Mouse (Mus musculus): ENCODE results near the gene Gm44. TPM values are rescaled to one million over a fixed set of nuclear protein-coding genes. Genes with fewer than 3 reads are reported as not detected.
"Not testable (repeated sequence)": the region's sequence is repeated elsewhere in the genome, so short reads cannot be mapped to it uniquely, and the experiment has no call there.

Gene Gm44
- polyA plus RNA-seq (2012; ENCODE audit: insufficient read depth, insufficient read length, missing spikeins), result not detected in 2 replicates

DNA sequence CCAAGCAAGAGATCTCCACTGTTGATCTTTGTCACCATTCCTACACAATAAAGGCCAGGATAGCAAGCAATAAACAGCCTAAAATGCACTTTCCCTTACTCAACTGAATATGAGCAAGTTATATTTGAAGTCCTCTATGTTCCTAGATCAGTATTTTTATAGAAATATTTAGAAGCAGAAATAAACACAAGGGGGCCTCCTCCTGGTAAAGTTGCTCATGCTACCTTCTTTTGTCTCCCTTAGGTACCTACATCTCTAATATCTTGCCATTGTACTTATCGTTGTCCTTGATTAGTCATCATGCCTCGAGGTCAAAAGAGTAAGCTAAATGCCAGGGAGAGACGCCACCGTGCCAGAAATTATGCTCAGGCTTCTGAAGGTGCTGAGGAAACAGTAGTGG, at the start of gene Gm44:
Gm44 (plus strand) TSS at position 301 of the 400 bp plus-strand sequence.
- Histone ChIP-seq H3K4me3 (ENCODE audit: insufficient read depth, low read length) (no peak within 1 kb of the TSS), H3K27ac (ENCODE audit: insufficient read depth, low read depth, low read length) (no peak within 1 kb of the TSS), H3K4me1 (ENCODE audit: control insufficient read depth, insufficient read depth, low read length) (no peaks in the 10 kb centered on the region)
- TF ChIP-seq POLR2A (IDR thresholded peaks at IDR 0.05; ENCODE audit: borderline replicate concordance, low read depth, low read length), result no peak
- no peak for TF ChIP-seq CTCF (IDR thresholded peaks at IDR 0.05; ENCODE audit: low read depth, low read length)

DNA sequence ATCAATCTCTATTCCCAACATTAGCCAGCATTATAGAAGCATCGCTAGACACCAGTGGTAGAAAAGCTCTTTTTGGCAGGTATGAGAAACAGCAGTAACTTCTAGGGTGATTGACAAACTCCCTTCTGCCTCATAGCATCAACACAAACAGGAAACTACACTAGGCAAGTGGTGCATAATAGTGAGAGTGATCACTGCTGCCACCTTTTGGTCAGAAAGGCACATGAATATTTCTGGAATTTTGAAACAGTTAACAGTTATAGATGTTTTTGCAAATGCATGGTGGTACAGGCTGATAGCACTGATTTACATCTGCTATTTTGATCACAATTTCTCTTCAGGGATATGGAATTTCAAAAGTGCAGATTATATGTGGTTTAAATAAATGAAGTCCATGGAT, 36.0 kb downstream of the Gm44 start:
- H3K27ac ChIP-seq (ENCODE audit: insufficient read depth, low read depth, low read length), result no peak overlapping the region
- no peaks in the 10 kb centered on the region for H3K4me1 ChIP-seq (ENCODE audit: control insufficient read depth, insufficient read depth, low read length)
- TF ChIP-seq POLR2A (IDR thresholded peaks at IDR 0.05; ENCODE audit: borderline replicate concordance, low read depth, low read length), result no peak
- TF ChIP-seq CTCF (IDR thresholded peaks at IDR 0.05; ENCODE audit: low read depth, low read length), result no peak
- H3K4me3 ChIP-seq (ENCODE audit: insufficient read depth, low read length), result no peak overlapping the region

- H3K27ac ChIP-seq (ENCODE audit: insufficient read depth, low read depth, low read length); H3K4me1 ChIP-seq (ENCODE audit: control insufficient read depth, insufficient read depth, low read length): not testable (repeated sequence)
These were observed 46.3 kb downstream of the Gm44 start for GRCm38 (mm10) chrX:90938211-90938610.

More at GRCm38 (mm10) chrX:90938211-90938610, 46.3 kb downstream of the Gm44 start:
- H3K4me3 ChIP-seq (ENCODE audit: insufficient read depth, low read length), result not testable (repeated sequence)
